Mouse (Mus musculus) inflammation-experienced regulatory T-cells, adult 6 months (primary cell): ENCODE results near the gene Plekho2. TPM values are rescaled to one million over a fixed set of nuclear protein-coding genes. Genes with fewer than 3 reads are reported as not detected.

Experiments
- ATAC-seq: one replicate; pipeline ENCODE4 v1.8.0; 2017
- polyA plus RNA-seq, 3 experiments: library from polyadenylated mRNA; unstranded; fragments of 100-300 nt; shearing (Covaris generic); gene quantifications; one replicate each; pipeline ENCODE4 v1.2.1; 2017

Plekho2 gene
- polyA plus RNA-seq, 3 experiments from 2014 or later, result 44.8 to 84.9 (median 55.9) TPM

DNA sequence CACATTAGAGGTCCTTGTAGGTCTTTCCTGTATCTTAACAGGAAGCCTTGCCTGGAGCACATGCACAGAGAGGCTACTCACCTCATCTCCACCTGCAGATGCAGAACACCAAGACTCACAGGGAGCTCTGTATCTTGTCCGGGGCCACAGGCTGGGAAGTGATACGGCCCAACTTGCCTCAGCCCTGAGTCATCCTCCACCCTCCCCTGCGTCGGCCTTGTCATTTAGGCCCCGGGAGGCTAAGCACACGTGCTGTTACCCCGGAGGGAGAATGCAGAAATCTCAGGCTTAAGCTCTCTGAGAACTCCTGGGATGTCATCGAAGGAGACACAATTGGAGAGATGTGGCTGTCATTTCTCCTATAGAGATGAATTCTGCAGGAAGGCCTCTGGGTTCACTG lies 50.2 kb downstream of the Plekho2 start:
- ATAC-seq, result no peak

DNA sequence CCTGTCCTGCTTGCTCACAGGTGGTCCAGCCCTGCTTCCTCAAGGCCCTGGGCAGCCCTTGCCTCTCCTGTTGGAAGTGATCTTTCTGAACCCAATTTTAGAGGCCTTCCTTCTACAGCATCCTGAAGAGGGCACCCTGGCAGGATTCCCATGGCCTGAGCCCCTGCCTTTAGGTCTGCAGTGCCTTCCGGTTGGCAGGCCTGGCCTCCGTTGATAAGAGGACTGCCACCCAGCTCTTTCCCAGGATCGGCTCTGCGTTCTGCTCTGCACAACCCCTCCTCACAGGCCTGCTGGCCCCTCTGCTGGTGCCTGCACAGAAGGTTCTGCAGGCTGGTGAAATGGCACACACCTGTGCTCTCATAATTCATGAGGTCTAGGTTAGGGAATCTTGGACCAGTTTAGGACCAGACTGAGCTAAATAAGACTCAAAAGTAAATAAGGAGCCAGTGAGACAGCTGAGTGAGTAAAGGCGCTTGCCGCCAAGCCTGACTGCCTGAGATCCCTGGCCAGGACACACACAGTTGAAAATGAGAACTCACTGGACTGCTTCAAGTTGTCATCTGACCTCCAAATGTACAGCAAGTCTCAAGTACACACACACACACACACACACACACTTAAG lies 51.3 kb downstream of the Plekho2 start:
- ATAC-seq, result no peak

DNA sequence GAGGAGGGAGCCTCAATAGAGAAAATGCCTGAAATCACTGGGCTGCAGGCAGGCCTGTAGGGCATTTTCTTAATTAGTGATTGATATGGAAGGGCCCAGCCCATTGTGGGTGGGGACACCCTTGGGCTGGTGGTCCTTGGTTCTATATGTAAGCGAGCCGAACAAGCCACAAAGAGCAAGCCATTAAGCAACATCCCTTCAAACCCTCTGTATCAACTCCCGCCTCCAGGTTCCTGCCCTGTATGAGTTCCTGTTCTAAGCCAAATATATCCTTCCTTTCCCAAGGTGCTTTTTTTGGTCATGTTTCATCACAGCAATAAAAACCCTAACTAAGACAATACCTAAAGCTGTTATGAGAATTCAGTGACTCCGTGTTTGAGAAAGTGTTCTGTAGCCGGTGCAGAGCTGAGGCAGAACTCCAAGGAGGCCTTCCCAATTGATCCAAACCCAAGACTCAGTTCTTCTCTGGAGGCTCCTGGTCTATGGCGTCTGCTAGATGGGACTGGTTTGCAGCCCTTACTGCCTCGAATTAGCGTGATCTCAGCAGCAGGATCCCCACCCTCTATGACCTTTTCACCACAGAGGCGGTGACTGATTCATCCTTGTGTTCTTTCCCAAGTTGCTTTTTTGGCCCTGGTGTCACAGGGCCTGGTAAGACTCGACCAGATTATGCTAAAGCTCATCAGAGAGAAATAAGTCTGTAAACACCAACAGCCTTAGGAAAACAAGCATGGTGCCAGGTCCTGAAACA lies 54.2 kb downstream of the Plekho2 start:
- no peak for ATAC-seq

DNA sequence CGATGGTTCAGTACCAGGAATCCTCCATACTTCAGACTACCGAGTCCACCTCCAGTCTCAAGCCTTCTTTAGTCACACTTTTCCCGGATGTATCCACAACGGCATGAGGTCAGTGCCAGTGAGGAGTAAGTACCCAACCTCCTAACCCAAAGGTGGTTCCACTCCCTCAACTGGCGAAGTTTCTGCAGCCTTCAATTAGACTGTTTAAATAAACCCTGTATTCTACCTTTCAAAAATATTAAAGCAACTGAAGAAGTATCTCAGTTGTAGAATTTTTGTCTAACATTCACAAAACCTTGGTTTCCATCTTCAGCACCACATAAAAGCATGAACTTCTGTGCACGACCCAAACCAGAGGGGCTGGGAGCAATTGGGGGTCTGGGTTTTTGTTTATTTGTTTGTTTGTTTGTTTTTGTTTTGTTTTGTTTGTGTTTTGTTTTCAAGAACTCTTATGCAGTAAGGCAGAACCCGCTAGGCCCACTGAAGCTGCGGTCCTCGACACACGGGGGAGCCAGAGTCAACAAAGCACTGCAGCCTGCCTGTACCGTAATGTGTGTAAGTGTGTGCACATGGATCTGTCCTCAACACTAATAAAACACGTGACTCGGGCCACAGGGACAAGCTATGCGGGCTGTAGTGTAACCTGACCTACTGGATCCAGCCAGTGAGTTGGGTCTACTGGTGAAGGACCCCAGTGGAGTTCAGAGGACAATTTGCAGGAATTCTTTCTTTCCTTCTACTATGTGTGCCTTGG lies 56.1 kb downstream of the Plekho2 start:
- peak; percentile 90 for ATAC-seq

DNA sequence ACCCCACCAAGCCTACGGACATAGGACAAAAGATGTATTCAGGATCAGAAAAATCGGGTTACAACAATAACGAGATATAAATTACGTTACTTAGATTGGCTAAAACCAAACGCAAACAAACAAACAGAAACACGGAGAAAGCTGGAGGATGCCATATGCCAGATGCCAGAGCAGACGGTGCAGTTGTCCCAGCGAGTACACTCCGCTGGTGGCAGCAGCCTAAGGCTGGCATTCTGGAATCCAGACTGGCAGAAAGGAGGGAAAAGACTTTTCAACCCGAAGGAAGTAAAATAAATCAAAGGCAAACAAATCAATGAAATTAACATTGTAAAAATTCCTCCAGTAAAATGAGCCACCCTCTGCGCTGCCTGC lies 59.3 kb downstream of the Plekho2 start:
- no peak for ATAC-seq

DNA sequence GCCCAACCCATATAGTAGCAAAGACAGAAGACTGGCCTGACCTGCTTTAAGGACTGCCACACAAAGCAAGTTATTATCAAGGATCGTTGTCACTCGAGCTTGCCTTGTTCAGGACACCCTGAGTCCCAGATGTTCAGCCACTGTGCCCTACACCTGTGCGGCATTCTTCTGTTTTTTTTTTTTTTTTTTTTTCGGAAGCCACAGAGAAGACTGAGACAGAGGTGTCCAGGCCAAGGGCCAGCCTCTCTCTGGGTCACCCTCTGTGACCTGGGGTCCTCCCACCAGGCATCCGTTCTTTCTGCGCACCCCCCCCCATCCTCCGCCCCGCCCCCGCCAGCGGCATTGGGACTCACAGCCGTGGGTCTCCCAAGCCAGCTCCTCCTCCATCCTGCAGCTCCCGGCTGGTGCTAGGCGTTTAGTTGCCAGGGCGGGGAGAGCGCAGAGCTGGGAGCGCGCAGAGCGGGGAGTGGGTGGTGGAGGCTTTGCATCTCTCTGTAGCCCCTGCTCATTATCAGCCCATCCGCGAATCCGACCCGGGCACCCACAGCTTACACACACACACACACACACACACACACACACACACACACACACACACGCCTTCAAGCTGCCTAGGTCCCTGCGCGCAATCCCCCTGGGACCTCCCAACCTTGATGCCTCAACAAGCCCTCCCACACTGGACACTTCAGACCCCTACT lies 59.9 kb downstream of the Plekho2 start, which contains the start of gene Ankdd1a:
Ankdd1a (minus strand) TSS at position 387 of the 698 bp plus-strand sequence.
- ATAC-seq, result no peak

DNA sequence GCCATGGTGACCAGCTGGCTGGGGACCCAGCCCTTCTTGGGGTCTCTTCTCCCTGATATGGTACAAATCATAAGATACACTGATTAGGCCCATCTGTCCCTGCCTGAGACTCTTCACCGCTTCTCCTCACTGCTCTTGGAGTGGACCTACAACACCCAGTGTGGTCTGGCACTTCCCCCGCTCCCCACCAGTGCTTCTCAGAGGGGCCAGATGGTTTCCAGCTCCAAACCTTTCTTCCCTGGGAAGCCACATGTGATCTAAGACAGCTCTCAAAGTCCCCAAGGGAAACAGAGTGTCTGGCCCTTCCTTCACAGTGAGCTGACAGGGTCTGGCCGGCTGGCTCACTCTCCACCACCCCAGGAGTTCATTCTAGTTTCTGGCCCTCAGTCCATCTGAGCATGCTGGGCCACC lies 65.0 kb downstream of the Plekho2 start:
- ATAC-seq, result no peak

DNA sequence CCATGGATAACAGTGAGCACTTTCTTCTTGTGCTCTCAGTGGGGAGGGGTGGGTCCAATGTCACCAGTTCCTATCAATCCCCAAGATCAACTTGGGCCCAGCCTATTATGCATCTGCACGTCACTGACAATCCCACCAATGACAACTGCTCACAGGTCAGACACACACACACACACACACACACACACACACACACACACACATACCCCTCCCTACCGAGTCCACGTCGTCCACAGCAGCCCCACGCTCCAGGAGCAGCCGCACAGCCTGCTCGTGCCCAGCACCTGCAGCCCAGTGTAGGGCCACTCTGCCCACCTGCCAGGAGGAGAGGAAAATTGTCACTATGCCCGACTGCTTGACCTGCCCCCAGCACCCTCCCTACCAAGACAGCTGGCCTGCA lies 65.4 kb downstream of the Plekho2 start:
- no peak for ATAC-seq

DNA sequence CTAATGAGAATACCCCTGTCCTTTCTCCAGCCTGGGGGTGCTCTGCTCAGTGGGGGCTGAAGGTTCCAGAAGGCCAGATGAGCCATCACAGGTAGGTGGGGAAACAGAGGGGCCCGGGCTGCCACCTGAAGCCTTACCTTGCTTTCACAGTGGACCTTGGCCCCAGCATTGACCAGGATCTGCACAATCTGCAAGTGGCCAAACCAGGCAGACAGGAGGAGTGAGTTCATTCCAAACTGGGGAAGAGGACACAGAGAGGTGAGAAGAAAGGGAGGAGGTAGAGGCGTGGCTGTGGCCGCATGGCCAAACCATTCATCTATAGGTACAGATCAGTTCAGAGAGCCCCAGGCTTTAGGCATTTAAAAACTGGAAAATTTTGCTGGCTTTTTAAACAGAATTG lies 67.3 kb downstream of the Plekho2 start:
- no peak for ATAC-seq

DNA sequence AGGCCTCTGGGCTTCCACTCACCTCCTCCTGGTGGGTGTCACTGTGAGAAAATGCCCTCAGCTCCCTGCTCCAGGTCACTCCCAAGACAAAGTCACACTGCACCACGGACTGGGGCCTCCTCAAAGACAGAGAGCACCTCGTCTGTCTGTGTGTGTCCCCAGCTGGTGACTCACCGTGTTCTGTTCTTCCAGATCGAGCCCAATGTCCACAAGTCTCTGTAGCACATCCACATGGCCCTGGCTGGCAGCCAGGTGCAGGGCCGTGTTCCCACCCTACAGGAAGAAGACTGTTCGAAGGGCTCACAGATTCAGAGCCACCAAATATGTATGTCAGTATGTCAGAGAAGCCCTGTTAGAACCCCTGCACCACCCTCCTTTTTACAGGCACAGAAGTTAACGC lies 71.4 kb downstream of the Plekho2 start:
- ATAC-seq, result no peak

DNA sequence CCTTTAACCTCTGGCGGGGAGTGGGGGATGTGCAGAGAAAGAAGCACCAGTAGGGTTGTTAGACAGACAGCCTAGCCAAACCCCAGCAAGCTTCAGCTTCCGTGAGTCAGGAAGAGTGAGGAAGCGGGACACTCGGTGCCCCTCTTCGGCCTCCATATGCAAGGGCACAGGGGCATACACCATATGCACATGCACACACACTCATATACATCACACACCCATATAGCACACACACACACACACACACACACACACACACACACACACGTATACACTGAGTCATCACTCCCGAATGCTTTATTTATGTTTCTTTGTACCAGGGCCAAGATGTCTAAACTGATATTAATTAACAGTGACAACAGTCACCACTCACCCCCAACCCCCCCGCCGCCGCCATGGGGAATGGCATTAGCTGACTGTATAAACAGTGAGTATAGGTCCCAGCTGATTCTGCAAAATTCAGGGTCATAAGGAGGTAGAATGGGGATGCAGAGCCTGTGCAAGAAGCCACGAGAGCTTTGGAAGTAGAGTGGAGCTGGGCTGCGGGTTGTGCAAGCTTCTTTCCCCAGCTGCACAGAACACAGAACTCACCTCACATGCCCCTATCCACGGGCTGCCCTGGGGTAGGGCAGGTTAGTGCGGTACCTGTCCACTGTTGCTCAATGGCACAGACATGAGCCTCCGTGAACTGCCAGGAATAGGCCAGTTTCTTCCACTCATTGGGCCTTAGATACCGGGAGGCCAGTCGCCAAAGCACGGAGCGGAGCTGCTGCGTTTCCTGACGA lies 76.9 kb downstream of the Plekho2 start:
- ATAC-seq, result no peak

Other genes starting within 250 kb of the Plekho2 start
- gene Pdcd7, start 233.9 kb downstream of the Plekho2 start, polyA plus RNA-seq, result 1 to 10 TPM; 4.3 to 6.0 (median 5.8) TPM
- gene Ubap1l, start 219.0 kb downstream of the Plekho2 start, polyA plus RNA-seq, result under 1 TPM in 1 of 3 experiments, not detected in 2; 0.54 TPM
- not detected for gene Kbtbd13, start 188.4 kb downstream of the Plekho2 start, polyA plus RNA-seq
- under 1 TPM in 2 of 3 experiments, not detected in 1; 0.23 to 0.89 TPM for gene Rasl12, start 181.5 kb downstream of the Plekho2 start, polyA plus RNA-seq
- gene Slc51b, start 157.1 kb downstream of the Plekho2 start, polyA plus RNA-seq, result not detected
- 10 to 100 TPM; 20.3 to 25.1 (median 21.8) TPM for gene Mtfmt, start 144.3 kb downstream of the Plekho2 start, polyA plus RNA-seq
- gene Spg21, start 119.1 kb downstream of the Plekho2 start, polyA plus RNA-seq, result 10 to 100 TPM; 37.2 to 83.3 (median 81.4) TPM
- not detected for gene Ankdd1a, start 59.8 kb downstream of the Plekho2 start, polyA plus RNA-seq
- gene Pif1, start 7.1 kb upstream of the Plekho2 start, polyA plus RNA-seq, result 1 to 10 TPM in 2 of 3 experiments, under 1 TPM in 1; 0.32 to 7.4 (median 1.1) TPM
- gene Rbpms2, start 49.6 kb upstream of the Plekho2 start, polyA plus RNA-seq, result 1 to 10 TPM in 1 of 3 experiments, not detected in 2; 1.0 TPM
- gene Oaz2, start 88.0 kb upstream of the Plekho2 start, polyA plus RNA-seq, result 10 to 100 TPM; 26.3 to 30.5 (median 26.9) TPM
- gene Zfp609, start 247.5 kb upstream of the Plekho2 start, polyA plus RNA-seq, result 1 to 10 TPM; 2.3 to 4.2 (median 2.9) TPM